Mouse (Mus musculus) cerebellum, postnatal 4 days (tissue): Measurements from ENCODE around the gene Pes1.
"Not testable (repeated sequence)": the region's sequence is repeated elsewhere in the genome, so short reads cannot be mapped to it uniquely, and the experiment has no call there.

Experiments used
- DNase-seq, 2 experiments: peaks; one replicate each; pipeline ENCODE4 v3.0.0; 2022; ENCODE audit warnings: low spot score in 2 of 2, mixed read lengths in 1 of 2

Gene Pes1

DNA sequence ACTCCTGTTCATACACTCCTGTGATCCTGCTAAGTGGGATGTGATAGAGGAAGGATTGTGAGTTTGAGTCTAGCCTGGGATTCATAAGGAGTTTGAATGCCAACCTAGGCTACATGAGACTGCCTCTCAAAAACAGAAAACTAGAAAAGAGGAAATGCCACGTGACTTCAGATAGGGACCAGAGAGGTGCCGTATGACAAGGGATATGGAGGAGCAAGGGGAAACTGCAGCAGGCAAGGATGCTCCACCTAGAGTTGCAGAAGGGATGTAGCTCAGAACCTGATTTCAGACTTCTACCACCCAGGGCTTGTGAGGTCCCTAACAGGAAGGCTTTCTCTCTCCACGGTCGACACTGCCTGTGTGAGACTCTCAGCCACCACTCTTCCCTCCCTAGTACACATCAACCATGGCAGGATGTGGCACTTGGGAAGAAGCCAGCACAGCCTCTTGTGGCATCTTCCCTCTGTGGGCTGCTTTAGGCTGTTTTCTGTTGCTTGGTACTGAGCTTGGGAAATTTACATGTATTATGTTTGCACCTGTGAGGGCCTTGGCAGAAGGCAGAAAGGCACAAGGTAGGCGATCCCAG is 41.5 kb downstream of the Pes1 start:
- no peak for DNase-seq

DNA sequence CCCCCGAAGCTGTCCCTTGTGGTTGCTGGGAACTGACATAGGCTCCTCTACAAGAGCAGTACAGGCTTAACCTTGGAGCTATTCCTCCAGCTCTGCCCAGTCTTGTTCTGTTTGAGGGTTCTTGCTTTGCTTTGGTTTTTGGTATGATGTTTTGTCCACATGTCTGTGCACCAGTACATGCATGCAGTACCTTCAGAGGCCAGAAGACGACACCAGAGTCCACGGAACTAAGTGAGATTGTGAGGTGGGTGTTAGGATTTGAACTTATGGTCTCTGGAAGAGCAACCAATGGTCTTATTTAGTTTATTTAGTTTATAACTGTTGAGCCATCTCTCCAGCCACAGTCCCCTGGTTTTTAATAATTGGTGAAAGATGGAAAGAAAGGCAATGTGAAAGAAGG is 42.7 kb downstream of the Pes1 start:
- no peak for DNase-seq

GRCm38 (mm10) chr11:4012616-4013015 is 48.8 kb downstream of the Pes1 start:
- no peak for DNase-seq

DNA sequence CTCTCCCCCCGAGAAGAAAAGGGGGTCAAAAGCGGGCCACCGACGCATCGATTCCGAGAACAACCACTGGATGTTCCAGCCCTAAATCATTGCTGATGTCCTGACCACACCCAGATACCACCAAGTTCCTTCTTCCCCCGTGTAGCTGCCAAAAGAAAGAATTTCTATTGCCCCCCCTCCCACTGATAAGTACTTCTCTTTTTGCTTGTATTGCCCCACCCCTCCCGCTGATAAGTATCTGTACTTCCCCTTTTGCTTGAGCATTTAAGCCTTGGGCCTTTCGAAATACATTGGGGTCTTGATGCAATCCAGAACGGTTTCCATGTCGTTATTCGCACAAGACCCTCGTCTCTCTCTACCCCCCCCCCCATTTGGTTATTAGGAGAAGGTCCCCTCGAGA is 52.0 kb downstream of the Pes1 start:
- not testable (repeated sequence) for DNase-seq

- not testable (repeated sequence) for DNase-seq
Observed at GRCm38 (mm10) chr11:4022111-4022510, 58.3 kb downstream of the Pes1 start.

GRCm38 (mm10) chr11:4023321-4023720 is 59.5 kb downstream of the Pes1 start:
- DNase-seq = no peak

DNA sequence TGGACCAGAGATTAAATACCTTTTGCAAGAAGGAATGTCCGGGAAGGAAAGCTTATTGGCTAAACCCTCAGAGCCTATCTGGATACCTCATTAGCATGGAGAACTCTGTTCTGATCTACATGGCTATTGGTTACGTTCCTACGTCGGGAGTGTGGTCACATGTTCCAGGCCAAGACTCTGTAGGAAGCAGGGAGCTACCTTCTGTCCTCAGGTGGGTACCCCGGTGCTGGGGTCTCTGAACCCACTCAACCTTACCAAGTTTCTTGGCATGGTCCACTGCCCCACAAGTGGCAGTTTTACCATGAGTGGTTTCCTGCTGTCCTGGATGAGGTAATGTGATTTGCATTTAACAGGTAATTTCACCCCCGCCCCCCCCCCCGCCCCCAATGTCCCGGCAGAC is 63.3 kb downstream of the Pes1 start:
- DNase-seq = no peak

- no peak for DNase-seq
Observed at GRCm38 (mm10) chr11:4027561-4028334, 64.0 kb downstream of the Pes1 start.

- DNase-seq = no peak
Observed at GRCm38 (mm10) chr11:4029343-4029742, 65.6 kb downstream of the Pes1 start.
